Mouse (Mus musculus): Measurements from ENCODE around the gene Gstt4.

DNA sequence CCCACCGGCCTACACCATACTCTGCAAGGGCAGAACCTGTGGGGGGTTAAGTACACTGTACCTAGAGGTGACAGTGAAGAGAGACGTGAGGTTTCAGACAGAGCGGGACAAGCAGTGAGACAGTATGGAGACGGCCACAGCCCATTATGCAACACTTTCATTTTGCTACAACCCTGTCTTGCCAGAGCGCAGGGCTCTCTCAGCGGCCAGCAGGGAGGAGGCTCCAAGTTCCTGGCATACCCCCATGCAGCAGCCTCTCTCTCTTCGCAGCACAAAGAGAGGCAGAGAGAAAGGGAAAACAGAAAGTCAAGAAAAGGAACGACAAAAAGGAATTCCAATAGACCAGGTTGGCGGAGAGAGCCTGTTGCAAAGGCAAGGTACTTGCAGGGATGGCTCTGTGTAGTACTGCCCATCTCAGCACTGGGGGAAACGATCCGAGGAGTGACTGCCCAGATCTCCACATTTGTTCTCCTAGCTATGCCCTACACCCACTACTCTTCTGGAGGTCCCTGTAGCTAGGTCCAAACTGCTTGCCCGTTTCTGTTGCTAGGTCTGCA, 24.6 kb downstream of the Gstt4 start:
- TF ChIP-seq POLR2A (IDR thresholded peaks at IDR 0.05; ENCODE audit: borderline replicate concordance, control insufficient read depth, low read depth, low read length) (no peak), CTCF (IDR thresholded peaks at IDR 0.05; ENCODE audit: control insufficient read depth, insufficient read depth, low read length) (no peak)
